Mouse (Mus musculus) frontal cortex, postnatal 25 days (tissue): ENCODE data around the gene Lgals2.
A peak's percentile ranks its signal among the peaks of the same experiment; 100 is the strongest.

ENCODE experiments used
- DNase-seq, 2 experiments: peaks; one replicate each; pipeline ENCODE4 v3.0.0; 2022; ENCODE audit warnings: low spot score in 2 of 2

Lgals2 gene

DNA sequence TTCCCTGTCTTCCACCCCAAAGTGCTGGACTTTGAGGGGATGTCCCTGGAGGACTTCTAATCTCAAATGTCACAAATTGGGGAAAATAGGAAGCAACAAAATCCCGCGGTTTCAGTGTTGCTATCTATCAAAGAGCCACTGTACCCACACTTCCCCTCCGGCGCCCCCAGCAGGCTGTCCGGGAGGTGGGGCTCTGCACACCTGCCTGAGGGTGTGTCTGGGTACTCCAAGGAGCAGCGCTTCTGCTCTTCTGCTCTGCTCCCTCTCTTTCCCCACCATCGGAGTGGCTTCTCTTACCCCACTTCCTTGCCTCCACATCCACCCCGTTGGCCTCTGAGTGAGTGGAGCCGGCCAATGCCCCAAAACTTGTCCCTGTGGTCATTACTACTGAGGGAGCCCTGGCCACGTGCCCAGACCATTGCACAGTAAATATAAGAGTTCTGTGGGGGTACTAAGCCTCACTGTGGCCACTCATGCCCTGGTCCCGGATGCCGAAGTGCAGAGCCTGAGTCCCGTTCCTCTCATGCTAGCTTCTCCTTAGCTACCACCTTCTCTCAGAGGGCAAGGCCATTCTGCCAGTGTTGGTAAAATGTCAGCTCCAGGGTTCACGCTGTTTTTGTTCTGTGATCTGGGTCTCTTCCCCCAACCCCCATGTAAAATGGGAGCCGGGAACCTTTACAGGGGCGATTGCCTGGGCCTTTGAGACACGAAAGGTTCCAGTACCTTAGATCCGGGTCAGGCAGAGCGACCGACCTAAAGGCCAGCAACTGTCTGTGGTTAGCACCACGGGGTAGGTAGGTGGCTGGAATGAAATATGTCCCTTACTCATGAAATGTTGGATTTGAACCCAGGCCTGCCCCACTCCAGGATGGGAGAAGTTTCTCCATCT is 11.5 kb downstream of the Lgals2 start:
- no peak for DNase-seq

DNA sequence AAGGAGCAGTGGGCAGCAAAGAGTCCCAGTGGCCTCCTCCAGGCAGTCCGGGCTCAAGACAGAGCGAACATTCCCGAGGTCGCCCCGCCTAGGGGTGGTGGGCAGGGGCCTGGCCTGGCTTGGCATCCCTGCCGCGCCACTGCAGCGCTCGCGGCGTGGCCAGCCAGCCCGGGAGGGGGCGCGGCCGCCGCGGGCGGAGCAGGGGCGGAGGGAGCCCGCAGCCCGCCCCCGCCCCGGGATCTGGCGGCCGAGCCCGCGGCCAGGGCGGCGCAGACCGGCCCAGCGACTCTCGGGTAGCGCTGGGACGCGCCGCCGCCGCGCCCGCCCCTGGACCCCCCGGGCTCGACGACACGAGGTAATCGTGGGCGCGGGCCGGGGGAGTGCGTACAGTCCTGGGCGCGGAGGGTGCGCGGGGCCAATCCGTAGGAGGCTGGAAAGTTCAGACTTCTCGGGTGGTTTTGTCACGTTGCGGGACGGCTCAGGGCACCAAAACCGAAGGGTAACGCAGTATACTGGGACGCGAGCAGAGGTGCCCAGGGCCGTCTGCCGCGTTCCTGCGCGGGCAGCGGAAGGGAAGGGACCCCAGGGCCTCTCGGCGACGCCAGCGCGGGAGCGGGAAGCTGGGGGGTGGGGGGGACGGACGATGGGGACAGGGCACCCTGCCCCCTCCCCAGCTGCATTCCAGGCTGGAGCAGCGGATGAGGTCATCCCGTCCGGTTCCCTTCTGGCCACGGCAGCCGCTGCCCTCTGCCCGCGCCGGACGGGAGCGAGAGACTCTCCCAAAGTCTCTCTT is 12.8 kb downstream of the Lgals2 start, which contains the start of gene Cdc42ep1:
Gene Cdc42ep1, plus strand, starts transcription at position 254 of the 793 bp plus-strand sequence.
- DNase-seq: no peak

- no peak for DNase-seq
Measured at GRCm38 (mm10) chr15:78841161-78841790, 14.1 kb downstream of the Lgals2 start.

GRCm38 (mm10) chr15:78840751-78841150 is 14.6 kb downstream of the Lgals2 start:
- no peak for DNase-seq

DNA sequence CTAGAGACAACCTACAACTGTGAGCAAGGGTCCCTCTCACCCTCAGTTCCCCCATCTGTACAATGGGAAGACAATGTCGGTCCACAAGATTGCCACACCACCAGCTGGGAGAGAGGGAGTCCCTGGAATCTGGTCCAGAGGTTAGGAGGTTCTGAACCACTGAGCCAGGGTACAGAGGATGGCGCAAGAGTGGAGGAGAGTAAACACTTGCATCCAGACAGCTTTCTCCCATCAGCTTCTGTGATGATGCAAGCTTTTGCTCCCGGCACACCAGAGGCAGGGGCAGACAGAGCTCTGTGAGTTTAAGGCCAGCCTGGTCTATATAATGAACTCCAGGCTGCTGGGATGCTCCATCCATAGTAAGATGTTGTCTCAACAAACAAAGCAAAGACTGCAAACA is 15.1 kb downstream of the Lgals2 start:
- DNase-seq: no peak

- DNase-seq: no peak
Measured at GRCm38 (mm10) chr15:78839744-78840143, 15.6 kb downstream of the Lgals2 start.

DNA sequence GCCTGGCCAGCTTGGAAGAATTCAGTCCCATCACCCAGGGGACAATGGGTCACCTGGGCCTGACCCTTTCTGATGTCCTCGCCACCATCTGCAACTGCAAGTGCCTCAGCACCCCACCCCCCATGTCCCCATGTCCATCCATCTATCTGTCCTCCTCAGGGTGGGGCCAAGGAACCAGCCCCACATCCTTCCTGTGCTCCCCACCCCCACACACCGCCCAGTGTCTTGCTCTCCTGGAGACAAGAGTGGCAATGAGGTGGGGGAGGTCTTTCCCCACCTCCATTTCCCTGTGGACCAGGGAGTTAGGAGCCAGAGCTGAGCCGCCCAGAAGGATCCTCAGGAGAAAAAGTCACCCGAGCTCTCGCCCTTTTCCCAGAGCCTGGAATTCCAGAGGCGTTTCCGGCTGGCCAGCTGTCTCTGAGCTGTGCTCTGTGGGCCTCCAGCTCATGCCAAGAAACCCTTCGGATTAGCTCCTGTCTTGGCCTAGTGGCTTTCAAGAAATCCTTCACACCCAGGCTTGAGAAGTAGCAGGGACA is 19.2 kb downstream of the Lgals2 start:
- DNase-seq: no peak

DNA sequence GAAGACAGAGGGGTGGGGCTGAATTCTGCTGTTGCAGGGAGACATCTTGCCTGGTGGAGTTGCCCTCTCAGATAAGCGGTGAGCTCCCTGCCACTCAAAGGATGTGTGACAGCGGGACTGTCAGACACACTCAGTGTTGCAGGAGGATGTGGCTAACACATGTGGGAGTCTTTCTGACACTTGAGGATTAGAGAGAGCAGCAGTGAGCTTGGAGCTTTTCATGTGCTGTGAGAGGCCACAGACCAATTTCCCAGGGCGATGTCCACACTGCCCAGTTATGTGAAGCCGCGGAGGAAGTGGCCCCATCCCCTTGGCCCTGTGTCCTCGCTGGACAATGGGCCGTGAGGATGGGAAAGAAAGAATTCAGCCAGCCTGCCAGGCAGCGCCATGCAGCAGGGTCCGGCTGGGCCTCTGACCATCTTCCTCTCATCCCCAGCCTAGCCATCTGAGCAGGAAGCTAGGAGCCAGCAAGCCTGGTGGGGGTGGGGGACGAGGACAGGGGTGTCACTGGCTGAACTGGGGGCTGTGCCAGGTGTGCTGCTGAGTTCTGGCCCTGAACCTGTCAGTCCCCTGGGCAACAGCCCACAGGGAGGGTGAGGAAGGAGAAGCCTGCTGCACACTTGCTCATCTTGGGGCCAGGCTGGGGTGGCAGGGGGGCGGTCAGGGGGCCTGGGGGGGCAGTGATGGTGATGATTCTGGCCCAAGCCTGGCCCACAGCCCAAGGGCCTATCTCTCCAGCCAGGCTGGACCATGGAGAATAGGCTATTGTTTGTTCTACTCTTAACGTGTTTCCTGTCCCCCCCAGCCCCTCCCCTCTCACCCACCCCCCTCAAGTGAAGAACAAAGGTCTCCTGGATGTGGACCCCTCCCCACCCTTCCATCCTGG is 19.9 kb downstream of the Lgals2 start:
- DNase-seq: no peak

DNA sequence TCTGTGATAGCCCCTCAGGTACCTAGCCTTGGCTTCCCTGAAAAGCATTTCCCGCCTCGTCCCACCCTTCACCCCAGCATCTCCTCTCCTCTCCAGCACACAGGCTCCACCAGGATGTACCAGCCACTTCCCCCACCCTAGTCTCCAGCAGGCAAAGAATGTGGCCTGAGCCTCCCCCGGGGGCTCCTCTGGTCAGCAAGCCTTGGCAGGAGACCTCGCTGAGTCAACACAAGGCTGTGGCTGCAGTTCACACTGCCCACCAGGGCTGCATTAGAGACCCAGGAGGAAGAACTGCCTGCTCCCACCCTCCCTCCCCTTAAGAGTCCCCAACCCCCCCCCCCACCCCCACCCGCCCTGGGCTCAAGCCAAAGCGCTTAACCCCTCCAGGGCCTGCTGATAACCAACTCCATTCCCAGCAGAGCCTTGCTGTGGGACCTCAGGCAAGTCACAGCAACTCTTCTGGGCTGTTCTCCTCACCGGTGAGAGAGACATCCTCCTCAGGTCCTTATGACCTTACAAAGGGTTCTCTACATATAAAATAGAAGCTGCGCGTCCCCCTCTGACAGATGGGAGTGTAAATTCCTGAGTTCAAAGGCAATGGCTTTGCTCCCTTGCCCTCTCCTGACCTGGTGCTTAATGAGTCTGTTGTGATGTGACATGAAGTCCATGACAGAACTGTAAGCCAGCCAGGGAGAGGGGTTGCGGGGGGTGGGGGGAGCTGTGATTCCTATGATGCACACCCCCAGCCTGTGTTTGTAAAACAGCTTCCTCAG is 20.9 kb downstream of the Lgals2 start:
- no peak for DNase-seq

DNA sequence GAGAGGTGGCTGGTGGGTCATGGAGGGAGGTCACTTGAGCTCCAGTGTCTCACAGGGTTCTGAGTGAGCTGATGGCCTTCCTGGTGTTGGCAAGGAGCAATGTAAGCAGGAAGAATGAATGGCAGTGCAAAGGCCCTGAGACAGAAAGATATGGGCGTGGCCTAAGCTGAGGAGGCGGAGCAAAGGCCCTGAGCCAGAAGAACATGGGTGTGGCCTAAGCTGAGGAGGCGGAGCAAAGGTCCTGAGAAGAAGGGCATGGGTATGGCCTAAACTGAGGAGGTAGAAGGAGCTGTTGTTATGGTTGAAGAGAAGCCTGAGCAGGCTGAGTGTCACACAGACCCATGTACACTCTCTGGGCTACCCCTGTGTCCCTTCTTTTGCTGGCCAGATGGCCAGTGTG is 21.7 kb downstream of the Lgals2 start:
- DNase-seq: no peak

- DNase-seq: peak in 1 of 2 experiments; percentile 50
Measured at GRCm38 (mm10) chr15:78832701-78833123, 22.6 kb downstream of the Lgals2 start.

GRCm38 (mm10) chr15:78831720-78832657 is 23.3 kb downstream of the Lgals2 start:
- no peak for DNase-seq

- no peak for DNase-seq
Measured at GRCm38 (mm10) chr15:78830742-78831719, 24.3 kb downstream of the Lgals2 start.

- no peak for DNase-seq
Measured at GRCm38 (mm10) chr15:78829636-78830035, 25.7 kb downstream of the Lgals2 start.

- no peak for DNase-seq
Measured at GRCm38 (mm10) chr15:78828315-78828714, 27.0 kb downstream of the Lgals2 start.

GRCm38 (mm10) chr15:78826213-78827204 is 28.8 kb downstream of the Lgals2 start:
- DNase-seq: peak; percentile 49 to 51

- DNase-seq: no peak
Measured at GRCm38 (mm10) chr15:78816074-78816391, 39.3 kb downstream of the Lgals2 start.
